Mouse (Mus musculus): ENCODE measurements around the gene Blcap. TPM values are rescaled to one million over a fixed set of nuclear protein-coding genes. Genes with fewer than 3 reads are reported as not detected.
"Not testable (repeated sequence)": the region's sequence is repeated elsewhere in the genome, so short reads cannot be mapped to it uniquely, and the experiment has no call there.

Blcap gene
- polyA plus RNA-seq, 1 experiment from 2014 or later: 49.8 TPM

GRCm38 (mm10) chr2:157596876-157597566 is 25.9 kb upstream of the Blcap start:
- ATAC-seq (ENCODE audit: insufficient read depth): no peak
- H3K36me3 ChIP-seq (ENCODE audit: insufficient read depth): no peaks in the 10 kb centered on the region
- H3K4me1 ChIP-seq (ENCODE audit: insufficient read depth): peaks cover 9% of the 10 kb centered on the region; the same call in 1 of the 2 replicates
- no peak overlapping the region for H3K9ac ChIP-seq
- H3K9me3 ChIP-seq (ENCODE audit: low read depth, low read length): no peaks in the 10 kb centered on the region
- peak; percentile 13 for DNase-seq
- H3K4me2 ChIP-seq: peak overlapping the region; percentile 31; the same call in 1 of the 2 replicates
- 59% methylated on average over 22 of the region's 22 CpGs for WGBS
- no peak overlapping the region for H3K27ac ChIP-seq (ENCODE audit: low read depth)
- no peak for TF ChIP-seq CTCF (IDR thresholded peaks at IDR 0.05; ENCODE audit: low read depth)
- no peaks in the 10 kb centered on the region for H3K27me3 ChIP-seq (ENCODE audit: insufficient read depth, low read length)
- peak overlapping the region; percentile 9; the same call in 1 of the 2 replicates for H3K4me3 ChIP-seq (ENCODE audit: low read depth, low read length)

DNA sequence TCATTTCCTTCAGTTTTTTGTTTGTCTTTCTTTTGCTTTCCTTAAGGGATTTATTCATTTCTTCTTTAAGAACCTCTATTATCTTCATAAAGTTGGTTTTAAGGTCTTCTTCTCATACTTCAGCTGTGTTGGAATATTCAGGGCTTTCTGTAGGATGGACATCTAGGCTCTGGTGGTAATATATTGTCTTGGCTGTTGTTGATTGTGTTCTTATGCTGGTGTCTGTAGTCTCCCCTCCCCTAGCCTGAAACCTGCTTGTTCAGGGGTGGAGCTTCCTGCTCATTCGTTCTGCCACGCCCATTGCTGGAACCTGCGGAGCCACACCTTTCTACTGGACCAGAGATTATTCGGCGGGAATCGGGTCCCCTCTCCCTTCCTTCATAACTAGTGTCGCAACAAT is 14.3 kb upstream of the Blcap start:
- not testable (repeated sequence) for ATAC-seq (ENCODE audit: insufficient read depth); H3K4me2 ChIP-seq
- 24% methylated on average over 7 of the region's 7 CpGs for whole genome bisulfite sequencing

DNA sequence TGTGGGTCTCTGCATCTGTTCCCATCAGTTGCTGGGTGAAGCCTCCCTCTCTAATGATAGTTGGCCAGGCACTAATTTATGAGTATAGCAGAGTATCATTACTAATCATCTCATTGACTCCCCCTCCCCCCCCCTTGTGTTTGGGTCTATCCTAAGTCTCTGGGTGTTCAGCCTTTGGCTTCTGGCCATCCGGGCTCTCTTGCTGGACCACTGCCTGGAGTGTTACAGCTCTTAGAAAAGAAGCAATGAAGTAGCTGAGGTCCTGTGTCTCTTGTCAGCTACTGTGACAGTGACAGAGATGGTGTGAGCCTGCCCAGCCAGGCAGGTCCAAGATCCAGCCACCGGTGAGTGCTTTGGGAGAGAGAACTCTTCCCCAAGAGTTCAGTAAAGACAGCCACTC is 1.7 kb upstream of the Blcap start:
- ATAC-seq (ENCODE audit: insufficient read depth) (no peak), DNase-seq (peak; percentile 66)
- Histone ChIP-seq H3K4me3 (ENCODE audit: low read depth, low read length) (no peak overlapping the region), H3K36me3 (ENCODE audit: insufficient read depth) (no peaks in the 10 kb centered on the region), H3K9me3 (ENCODE audit: low read depth, low read length) (no peaks in the 10 kb centered on the region), H3K4me1 (ENCODE audit: insufficient read depth) (no peaks in the 10 kb centered on the region; the same call in 1 of the 2 replicates), H3K27ac (ENCODE audit: low read depth) (no peak overlapping the region), H3K9ac (no peak overlapping the region), H3K4me2 (no peak overlapping the region), H3K27me3 (ENCODE audit: insufficient read depth, low read length) (no peaks in the 10 kb centered on the region)
- 36% methylated on average over 2 of the region's 2 CpGs for WGBS
- TF ChIP-seq CTCF (IDR thresholded peaks at IDR 0.05; ENCODE audit: low read depth): no peak

More for the DNA sequence above, 14.3 kb upstream of the Blcap start:
- not testable (repeated sequence) for H3K9me3 ChIP-seq (ENCODE audit: low read depth, low read length); H3K4me3 ChIP-seq (ENCODE audit: low read depth, low read length); H3K9ac ChIP-seq; H3K27me3 ChIP-seq (ENCODE audit: insufficient read depth, low read length); DNase-seq; H3K36me3 ChIP-seq (ENCODE audit: insufficient read depth); H3K27ac ChIP-seq (ENCODE audit: low read depth); H3K4me1 ChIP-seq (ENCODE audit: insufficient read depth)

DNA sequence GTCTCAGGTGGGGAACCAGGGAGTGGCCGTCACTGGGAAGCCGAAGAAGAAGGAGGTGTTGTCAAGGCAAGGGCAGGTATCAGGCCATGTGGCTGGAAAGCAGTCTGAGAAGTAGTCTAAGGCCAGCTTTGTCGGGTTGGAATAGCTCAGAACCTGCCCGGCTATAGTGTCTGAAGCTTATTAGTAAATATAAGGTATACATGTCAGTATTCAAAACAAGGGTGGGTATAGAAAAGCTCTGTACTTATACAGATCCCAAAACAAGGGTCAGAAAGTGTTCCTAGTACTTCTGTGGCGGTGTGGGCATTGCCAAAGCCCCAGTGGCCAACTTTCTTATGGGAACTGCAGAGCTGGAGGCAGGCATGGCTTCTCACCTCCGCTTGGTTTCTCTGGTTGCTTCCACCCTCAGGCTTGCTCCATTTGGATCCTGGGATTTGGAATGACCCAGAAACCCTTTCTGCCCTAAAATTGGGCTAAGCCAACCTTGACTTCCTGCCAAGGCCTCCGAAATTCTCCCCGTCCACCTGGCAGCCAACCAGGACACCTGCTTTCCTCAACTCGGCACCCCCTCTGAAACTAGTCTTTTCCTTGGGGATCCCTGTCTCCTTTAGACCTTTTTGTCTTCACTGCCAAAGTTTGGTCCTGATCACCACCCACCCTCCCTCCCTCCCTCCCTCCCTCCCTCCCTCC is 1.1 kb downstream of the Blcap start:
- no peak for TF ChIP-seq CTCF (IDR thresholded peaks at IDR 0.05; ENCODE audit: low read depth)
- WGBS: 62% methylated on average over 9 of the region's 9 CpGs
- DNase-seq (no peak), ATAC-seq (ENCODE audit: insufficient read depth) (no peak)
- no peaks in the 10 kb centered on the region for H3K36me3 ChIP-seq (ENCODE audit: insufficient read depth)
- H3K4me2 ChIP-seq: no peak overlapping the region
- no peaks in the 10 kb centered on the region; the same call in 1 of the 2 replicates for H3K4me1 ChIP-seq (ENCODE audit: insufficient read depth)
- H3K9ac ChIP-seq: no peak overlapping the region
- no peaks in the 10 kb centered on the region for H3K27me3 ChIP-seq (ENCODE audit: insufficient read depth, low read length)
- H3K27ac ChIP-seq (ENCODE audit: low read depth): no peak overlapping the region
- H3K9me3 ChIP-seq (ENCODE audit: low read depth, low read length): no peaks in the 10 kb centered on the region
- no peak overlapping the region for H3K4me3 ChIP-seq (ENCODE audit: low read depth, low read length)

- Histone ChIP-seq H3K4me3 (ENCODE audit: low read depth, low read length) (no peak overlapping the region), H3K4me1 (ENCODE audit: insufficient read depth) (no peaks in the 10 kb centered on the region; the same call in 1 of the 2 replicates), H3K9me3 (ENCODE audit: low read depth, low read length) (no peaks in the 10 kb centered on the region), H3K27ac (ENCODE audit: low read depth) (no peak overlapping the region), H3K9ac (no peak overlapping the region), H3K4me2 (no peak overlapping the region), H3K36me3 (ENCODE audit: insufficient read depth) (no peaks in the 10 kb centered on the region), H3K27me3 (ENCODE audit: insufficient read depth, low read length) (no peaks in the 10 kb centered on the region)
- ATAC-seq (ENCODE audit: insufficient read depth): no peak
- 34% methylated on average over 2 of the region's 2 CpGs for WGBS
- TF ChIP-seq CTCF (IDR thresholded peaks at IDR 0.05; ENCODE audit: low read depth): no peak
- no peak for DNase-seq
Observed at GRCm38 (mm10) chr2:157568881-157569280, 2.2 kb downstream of the Blcap start.

- DNase-seq (no peak), ATAC-seq (ENCODE audit: insufficient read depth) (no peak)
- H3K4me3 ChIP-seq (ENCODE audit: low read depth, low read length): peak overlapping the region; percentile 90
- TF ChIP-seq CTCF (IDR thresholded peaks at IDR 0.05; ENCODE audit: low read depth): no peak
- no peaks in the 10 kb centered on the region for H3K9me3 ChIP-seq (ENCODE audit: low read depth, low read length)
- H3K27ac ChIP-seq (ENCODE audit: low read depth): peak overlapping the region; percentile 91; the same call in 1 of the 2 replicates
- H3K4me1 ChIP-seq (ENCODE audit: insufficient read depth): no peaks in the 10 kb centered on the region
- 80% methylated on average over 11 of the region's 11 CpGs for WGBS
- H3K9ac ChIP-seq: peak overlapping the region; percentile 25; the same call in 1 of the 2 replicates
- 0 out of 2 replicates have a peak, but pooled peaks cover under 1% of the 10 kb centered on the region for H3K36me3 ChIP-seq (ENCODE audit: insufficient read depth)
- peak overlapping the region; percentile 75 for H3K4me2 ChIP-seq
- H3K27me3 ChIP-seq (ENCODE audit: insufficient read depth, low read length): no peaks in the 10 kb centered on the region
Observed at GRCm38 (mm10) chr2:157567235-157567961, 3.7 kb downstream of the Blcap start.
